Mouse (Mus musculus) cerebellum, adult 9-10 months (tissue): Measurements from ENCODE around the gene Skint5.
"Not testable (repeated sequence)": the region's sequence is repeated elsewhere in the genome, so short reads cannot be mapped to it uniquely, and the experiment has no call there.

Experiments used
- DNase-seq: peaks from one replicate; pipeline ENCODE4 v3.0.0; 2022

Skint5 gene

DNA sequence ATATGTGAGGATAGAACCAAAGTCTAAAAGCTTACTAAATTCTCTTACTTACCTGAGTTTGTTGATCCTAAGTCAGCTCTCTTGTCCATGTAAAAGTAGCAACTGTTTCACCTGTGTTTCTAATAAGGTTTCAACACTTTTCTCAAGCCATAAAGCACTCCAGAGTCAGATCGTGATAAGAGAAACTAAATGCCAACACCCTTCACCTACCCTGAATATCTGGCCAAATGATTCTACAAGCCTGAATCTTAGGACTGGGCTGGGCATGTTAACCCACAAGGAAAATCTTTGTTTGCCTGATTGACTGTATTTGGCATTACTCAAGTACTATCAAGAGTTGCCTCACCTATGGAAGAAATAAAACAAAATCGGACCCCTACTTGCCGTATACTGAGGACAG, at the start of gene Skint5:
TSS of gene Skint5 (minus strand) at position 101 of the 400 bp plus-strand sequence.
- DNase-seq, result no peak

DNA sequence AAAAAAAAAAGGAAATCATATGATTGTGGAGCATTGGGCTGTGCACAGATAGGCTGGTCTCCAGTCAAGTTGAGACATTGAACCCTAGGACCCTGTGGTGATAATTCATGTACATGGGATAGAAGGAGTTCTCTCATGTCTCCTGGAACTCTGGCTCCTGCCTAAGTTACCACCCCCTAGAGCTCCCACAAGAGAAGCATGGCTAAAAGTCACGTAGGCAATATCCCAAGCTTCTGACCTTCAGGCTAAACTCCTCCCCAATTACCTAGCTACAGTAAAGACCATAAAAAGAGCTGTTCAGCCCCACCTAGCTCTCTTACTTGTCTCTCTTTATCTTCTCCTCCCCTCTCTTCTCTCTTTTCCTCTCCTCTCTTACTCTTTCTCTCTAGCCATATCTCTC, 42.0 kb downstream of the Skint5 start:
- DNase-seq, result no peak

DNA sequence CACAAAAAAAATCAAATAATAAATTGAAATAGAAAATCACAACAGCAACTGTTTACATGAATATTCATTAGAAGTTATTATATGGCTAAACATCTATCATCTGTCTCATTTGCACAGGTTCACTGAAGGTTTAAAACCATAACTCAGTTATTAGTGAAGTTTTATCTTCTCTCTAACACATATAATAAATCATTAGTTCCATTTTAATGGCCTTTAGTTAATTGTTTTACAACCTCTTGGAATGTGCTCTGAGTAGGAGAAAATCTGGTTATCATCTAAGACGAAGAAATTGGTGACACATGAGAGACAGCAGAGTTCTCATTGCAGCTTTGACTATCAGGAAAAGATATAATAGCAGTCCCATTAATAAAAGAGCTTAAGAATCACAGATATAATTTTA, 235.1 kb downstream of the Skint5 start:
- no peak for DNase-seq

DNA sequence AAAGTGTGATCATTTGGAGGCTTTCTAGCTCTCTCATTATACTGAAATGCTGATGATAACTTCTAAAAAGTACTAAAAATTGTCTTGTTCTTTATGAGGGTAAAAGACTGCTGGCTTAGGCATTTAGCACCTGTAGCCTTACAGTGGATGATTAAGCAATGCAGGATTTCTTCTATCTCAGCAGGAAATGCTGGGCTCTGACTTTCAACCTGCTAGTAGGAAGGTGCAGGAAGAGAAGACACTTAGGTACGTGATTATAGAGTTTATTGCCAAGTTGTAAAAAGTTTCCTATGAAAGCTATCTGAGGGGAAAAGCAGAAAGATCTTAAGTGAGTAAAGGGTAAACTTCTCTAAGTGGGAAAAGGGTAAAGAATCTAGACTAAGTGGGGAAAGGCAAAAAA, 235.6 kb downstream of the Skint5 start:
- no peak for DNase-seq

DNA sequence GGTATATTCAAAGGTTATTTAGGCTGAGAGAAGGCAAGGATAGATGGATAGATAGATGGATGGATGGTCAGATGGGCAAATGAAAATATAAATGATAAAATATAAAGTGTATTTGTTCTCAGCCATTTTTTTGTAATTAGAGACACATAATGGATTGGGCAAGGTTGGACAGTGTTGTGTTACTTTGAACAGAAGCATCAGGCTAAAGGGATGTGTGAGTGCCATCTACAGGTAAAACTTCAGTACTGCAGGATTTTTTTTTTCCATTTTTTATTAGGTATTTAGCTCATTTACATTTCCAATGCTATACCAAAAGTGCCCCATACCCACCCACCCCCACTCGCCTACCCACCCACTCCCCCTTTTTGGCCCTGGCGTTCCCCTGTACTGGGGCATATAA, 551.1 kb downstream of the Skint5 start:
- not testable (repeated sequence) for DNase-seq
